Mouse (Mus musculus): ENCODE measurements around the gene Nlgn1. TPM values are rescaled to one million over a fixed set of nuclear protein-coding genes. Genes with fewer than 3 reads are reported as not detected.
A peak's percentile ranks its signal among the peaks of the same experiment; 100 is the strongest.
"Not testable (repeated sequence)": the region's sequence is repeated elsewhere in the genome, so short reads cannot be mapped to it uniquely, and the experiment has no call there.

Nlgn1 gene
- polyA plus RNA-seq, 2 experiments = not detected

GRCm38 (mm10) chr3:25606597-25606996 is 725.7 kb downstream of the Nlgn1 start:
- H3K27ac ChIP-seq = no peak overlapping the region
- WGBS (ENCODE audit: insufficient replicate concordance) = 27% methylated on average over 1 of the region's 1 CpGs
- no peak for TF ChIP-seq CTCF (IDR thresholded peaks at IDR 0.05; ENCODE audit: low read depth)
- TF ChIP-seq EP300 (IDR thresholded peaks at IDR 0.05; ENCODE audit: low read depth) = no peak
- no peaks in the 10 kb centered on the region for H3K36me3 ChIP-seq (replicated peaks; ENCODE audit: control insufficient read depth, insufficient read depth, low read depth)
- no peak for ATAC-seq (ENCODE audit: insufficient read depth)
- no peak overlapping the region for H3K9ac ChIP-seq (replicated peaks)
- no peak overlapping the region for H3K4me3 ChIP-seq (ENCODE audit: insufficient read depth in 1 of 2, low read depth in 2 of 2, low read length in 2 of 2)
- H3K27me3 ChIP-seq (ENCODE audit: control insufficient read depth, insufficient read depth, low read length) = no peaks in the 10 kb centered on the region
- no peak for DNase-seq (ENCODE audit: low read depth in 3 of 3, low spot score in 3 of 3)
- no peak overlapping the region for H3K4me2 ChIP-seq (ENCODE audit: low read depth)
- no peaks in the 10 kb centered on the region for H3K4me1 ChIP-seq (replicated peaks; ENCODE audit: control insufficient read depth in 2 of 2, insufficient read depth in 2 of 2, low read length in 1 of 2)
- no peaks in the 10 kb centered on the region for H3K9me3 ChIP-seq (ENCODE audit: control insufficient read depth, low read length)

- TF ChIP-seq CTCF (IDR thresholded peaks at IDR 0.05; ENCODE audit: low read depth) (no peak), EP300 (IDR thresholded peaks at IDR 0.05; ENCODE audit: low read depth) (no peak)
- Histone ChIP-seq H3K27ac (no peak overlapping the region), H3K4me1 (replicated peaks; ENCODE audit: control insufficient read depth in 2 of 2, insufficient read depth in 2 of 2, low read length in 1 of 2) (no peaks in the 10 kb centered on the region), H3K9ac (replicated peaks) (no peak overlapping the region), H3K36me3 (replicated peaks; ENCODE audit: control insufficient read depth, insufficient read depth, low read depth) (no peaks in the 10 kb centered on the region), H3K9me3 (ENCODE audit: control insufficient read depth, low read length) (no peaks in the 10 kb centered on the region), H3K4me3 (ENCODE audit: insufficient read depth in 1 of 2, low read depth in 2 of 2, low read length in 2 of 2) (no peak overlapping the region), H3K27me3 (ENCODE audit: control insufficient read depth, insufficient read depth, low read length) (no peaks in the 10 kb centered on the region), H3K4me2 (ENCODE audit: low read depth) (no peak overlapping the region)
- no peak for DNase-seq (ENCODE audit: low read depth in 3 of 3, low spot score in 3 of 3)
- no peak for ATAC-seq (ENCODE audit: insufficient read depth)
- WGBS (ENCODE audit: insufficient replicate concordance) = 57% methylated on average over 5 of the region's 5 CpGs
Observed at GRCm38 (mm10) chr3:25597513-25597912, 734.7 kb downstream of the Nlgn1 start.

DNA sequence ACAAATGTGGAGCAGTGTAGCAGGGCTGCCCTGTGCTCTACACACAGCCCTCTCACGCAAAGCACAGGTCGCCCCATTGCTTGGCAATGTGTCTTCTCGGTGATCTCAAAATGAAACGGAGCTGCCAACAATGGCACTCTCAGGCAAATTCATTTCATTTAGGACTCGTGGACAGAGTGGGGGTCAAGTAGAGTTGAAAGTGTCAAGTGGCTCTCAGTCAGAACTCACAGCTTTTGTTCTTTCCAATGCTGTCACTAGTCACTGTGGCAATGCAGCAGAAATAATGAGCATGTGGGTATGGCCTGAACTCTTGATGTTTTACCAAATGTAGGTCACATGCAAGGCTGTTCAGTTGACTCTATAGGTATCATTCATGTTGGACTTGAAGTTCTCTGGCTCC is 756.7 kb downstream of the Nlgn1 start:
- H3K36me3 ChIP-seq (replicated peaks; ENCODE audit: control insufficient read depth, insufficient read depth, low read depth) = no peaks in the 10 kb centered on the region
- 61% methylated on average over 5 of the region's 5 CpGs for WGBS (ENCODE audit: insufficient replicate concordance)
- no peak for DNase-seq (ENCODE audit: low read depth in 3 of 3, low spot score in 3 of 3)
- no peaks in the 10 kb centered on the region for H3K9me3 ChIP-seq (ENCODE audit: control insufficient read depth, low read length)
- H3K9ac ChIP-seq (replicated peaks) = no peak overlapping the region
- H3K4me2 ChIP-seq (ENCODE audit: low read depth) = no peak overlapping the region
- no peak for ATAC-seq (ENCODE audit: insufficient read depth)
- TF ChIP-seq EP300 (IDR thresholded peaks at IDR 0.05; ENCODE audit: low read depth) (no peak), CTCF (IDR thresholded peaks at IDR 0.05; ENCODE audit: low read depth) (no peak)
- no peaks in the 10 kb centered on the region for H3K4me1 ChIP-seq (replicated peaks; ENCODE audit: control insufficient read depth in 2 of 2, insufficient read depth in 2 of 2, low read length in 1 of 2)
- H3K4me3 ChIP-seq (ENCODE audit: insufficient read depth in 1 of 2, low read depth in 2 of 2, low read length in 2 of 2) = no peak overlapping the region
- H3K27me3 ChIP-seq (ENCODE audit: control insufficient read depth, insufficient read depth, low read length) = no peaks in the 10 kb centered on the region
- H3K27ac ChIP-seq = no peak overlapping the region

GRCm38 (mm10) chr3:25574840-25575239 is 757.4 kb downstream of the Nlgn1 start:
- TF ChIP-seq EP300 (IDR thresholded peaks at IDR 0.05; ENCODE audit: low read depth) (no peak), CTCF (IDR thresholded peaks at IDR 0.05; ENCODE audit: low read depth) (no peak)
- H3K4me1 ChIP-seq (replicated peaks; ENCODE audit: control insufficient read depth in 2 of 2, insufficient read depth in 2 of 2, low read length in 1 of 2) = no peaks in the 10 kb centered on the region
- H3K27ac ChIP-seq = no peak overlapping the region
- H3K9me3 ChIP-seq (ENCODE audit: control insufficient read depth, low read length) = no peaks in the 10 kb centered on the region
- no peak overlapping the region for H3K4me3 ChIP-seq (ENCODE audit: insufficient read depth in 1 of 2, low read depth in 2 of 2, low read length in 2 of 2)
- DNase-seq (ENCODE audit: low read depth in 3 of 3, low spot score in 3 of 3) (no peak), ATAC-seq (ENCODE audit: insufficient read depth) (no peak)
- no peaks in the 10 kb centered on the region for H3K27me3 ChIP-seq (ENCODE audit: control insufficient read depth, insufficient read depth, low read length)
- H3K4me2 ChIP-seq (ENCODE audit: low read depth) = no peak overlapping the region
- H3K36me3 ChIP-seq (replicated peaks; ENCODE audit: control insufficient read depth, insufficient read depth, low read depth) = no peaks in the 10 kb centered on the region
- WGBS (ENCODE audit: insufficient replicate concordance) = 58% methylated on average over 3 of the region's 3 CpGs
- H3K9ac ChIP-seq (replicated peaks) = no peak overlapping the region

- not testable (repeated sequence) for H3K9ac ChIP-seq (replicated peaks); H3K4me2 ChIP-seq (ENCODE audit: low read depth); DNase-seq (ENCODE audit: low read depth in 3 of 3, low spot score in 3 of 3); H3K9me3 ChIP-seq (ENCODE audit: control insufficient read depth, low read length); ATAC-seq (ENCODE audit: insufficient read depth); H3K4me3 ChIP-seq (ENCODE audit: insufficient read depth in 1 of 2, low read depth in 2 of 2, low read length in 2 of 2); H3K4me1 ChIP-seq (replicated peaks; ENCODE audit: control insufficient read depth in 2 of 2, insufficient read depth in 2 of 2, low read length in 1 of 2); H3K36me3 ChIP-seq (replicated peaks; ENCODE audit: control insufficient read depth, insufficient read depth, low read depth); H3K27ac ChIP-seq; H3K27me3 ChIP-seq (ENCODE audit: control insufficient read depth, insufficient read depth, low read length)
- WGBS (ENCODE audit: insufficient replicate concordance) = 55% methylated on average over 1 of the region's 1 CpGs
- peak; percentile 14; the same call in 1 of the 2 replicates for TF ChIP-seq CTCF (IDR thresholded peaks at IDR 0.05; ENCODE audit: low read depth)
Observed at GRCm38 (mm10) chr3:25558513-25558912, 773.7 kb downstream of the Nlgn1 start.

DNA sequence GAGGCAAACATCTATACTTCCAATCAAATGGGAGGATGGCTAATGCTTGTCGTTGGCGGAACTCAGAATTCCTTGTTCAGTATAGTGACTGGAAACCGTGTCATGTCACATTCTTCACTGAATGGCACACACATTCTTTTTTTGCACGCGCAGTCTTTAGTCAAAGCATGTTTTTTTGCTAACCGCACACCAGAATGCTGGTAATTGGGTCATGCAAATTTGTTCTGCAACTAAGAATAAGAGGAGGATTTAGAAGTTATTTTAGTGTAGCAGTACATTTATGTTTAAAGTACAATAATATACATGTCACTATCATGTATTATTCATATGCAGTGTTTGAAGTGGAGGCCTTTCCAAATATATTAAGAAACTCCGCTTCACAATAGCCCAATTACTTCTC is 783.2 kb downstream of the Nlgn1 start:
- H3K27me3 ChIP-seq (ENCODE audit: control insufficient read depth, insufficient read depth, low read length); H3K36me3 ChIP-seq (replicated peaks; ENCODE audit: control insufficient read depth, insufficient read depth, low read depth); H3K27ac ChIP-seq; ATAC-seq (ENCODE audit: insufficient read depth); DNase-seq (ENCODE audit: low read depth in 3 of 3, low spot score in 3 of 3); H3K4me3 ChIP-seq (ENCODE audit: insufficient read depth in 1 of 2, low read depth in 2 of 2, low read length in 2 of 2); H3K4me2 ChIP-seq (ENCODE audit: low read depth); H3K9ac ChIP-seq (replicated peaks); H3K4me1 ChIP-seq (replicated peaks; ENCODE audit: control insufficient read depth in 2 of 2, insufficient read depth in 2 of 2, low read length in 1 of 2); H3K9me3 ChIP-seq (ENCODE audit: control insufficient read depth, low read length): not testable (repeated sequence)
- WGBS (ENCODE audit: insufficient replicate concordance) = 63% methylated on average over 3 of the region's 7 CpGs

DNA sequence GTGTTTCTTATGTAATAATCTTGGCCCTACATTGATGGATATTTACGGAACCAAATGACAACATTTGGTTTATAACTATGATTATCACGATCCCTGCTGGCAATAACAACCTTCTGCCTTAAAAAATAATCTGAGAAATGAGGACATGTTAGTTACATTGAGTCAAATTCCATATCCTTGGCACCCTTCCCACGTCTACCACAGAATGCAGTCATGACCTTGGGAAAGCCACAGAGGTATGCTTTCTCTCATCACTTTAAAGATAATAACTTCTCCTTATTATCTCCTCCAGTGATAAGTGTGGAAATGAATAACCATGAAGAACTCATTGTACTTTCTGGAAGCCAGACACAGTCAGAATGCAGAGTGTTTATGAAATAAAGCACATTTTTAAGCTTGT is 808.0 kb downstream of the Nlgn1 start:
- H3K4me1 ChIP-seq (replicated peaks; ENCODE audit: control insufficient read depth in 2 of 2, insufficient read depth in 2 of 2, low read length in 1 of 2); H3K4me3 ChIP-seq (ENCODE audit: insufficient read depth in 1 of 2, low read depth in 2 of 2, low read length in 2 of 2); H3K9ac ChIP-seq (replicated peaks); H3K4me2 ChIP-seq (ENCODE audit: low read depth); H3K9me3 ChIP-seq (ENCODE audit: control insufficient read depth, low read length); H3K36me3 ChIP-seq (replicated peaks; ENCODE audit: control insufficient read depth, insufficient read depth, low read depth); ATAC-seq (ENCODE audit: insufficient read depth); DNase-seq (ENCODE audit: low read depth in 3 of 3, low spot score in 3 of 3); H3K27ac ChIP-seq; H3K27me3 ChIP-seq (ENCODE audit: control insufficient read depth, insufficient read depth, low read length): not testable (repeated sequence)
- 29% methylated on average over 1 of the region's 3 CpGs for WGBS (ENCODE audit: insufficient replicate concordance)

All from liver, embryonic 14.5 days (tissue).